Comparison of ENCODE assay signal across 8 mouse cellular contexts in the genomic region with DNA sequence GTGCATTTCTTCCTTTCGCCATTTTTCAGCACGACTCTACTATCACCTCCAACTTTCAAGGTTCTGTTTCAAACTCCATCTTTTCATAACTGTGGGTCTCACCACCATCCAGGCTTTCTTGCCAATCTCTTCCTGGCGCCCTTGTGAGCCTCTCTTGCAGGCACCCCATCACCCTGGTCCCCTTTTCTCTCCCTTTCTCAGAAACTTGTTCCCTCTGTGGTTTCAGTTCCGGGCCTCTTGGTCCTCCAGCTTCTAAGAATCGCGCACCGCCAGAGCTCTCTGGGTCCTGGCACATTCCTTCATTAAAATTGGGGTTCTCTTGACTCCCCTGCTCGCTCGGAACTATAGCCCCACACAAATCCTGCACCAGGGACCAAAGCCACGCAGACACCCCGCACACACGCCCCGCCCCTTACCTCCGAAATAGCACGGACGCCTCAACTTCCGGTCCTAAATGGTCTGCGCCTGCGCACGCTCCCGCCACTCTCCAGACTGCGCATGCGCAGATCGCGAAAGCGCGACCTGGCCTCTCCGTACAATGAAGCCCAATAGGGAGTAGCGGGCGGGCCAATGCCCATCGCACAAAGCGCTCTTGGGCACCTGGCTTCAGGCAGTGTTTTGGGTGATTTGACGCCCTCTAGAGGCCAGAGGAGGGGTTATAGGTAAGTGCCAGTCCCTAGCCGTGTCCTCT. TPM values are rescaled to one million over a fixed set of nuclear protein-coding genes. Genes with fewer than 3 reads are reported as not detected.
DNase-seq lines count a peak whose midpoint lies in the region; ATAC-seq and TF ChIP-seq lines count a peak whose summit lies in the region.

Dhx34 (minus strand) TSS at position 456 of the 691 bp plus-strand sequence.

- H3K27ac ChIP-seq in heart, embryonic 12.5 days (ENCODE audit: poor library complexity, severe bottlenecking), result peak within 1 kb of the TSS; percentile 71
- H3K27ac ChIP-seq in kidney, postnatal 0 days, result peak within 1 kb of the TSS; percentile 65; the same call in 1 of the 2 replicates
- peak within 1 kb of the TSS; percentile 39 for H3K27ac ChIP-seq in liver, embryonic 11.5 days (ENCODE audit: low read depth, low read length)
- peak within 1 kb of the TSS; percentile 77 for H3K27ac ChIP-seq in stomach, embryonic 14.5 days (ENCODE audit: low read length)

- peaks cover 8% of the 10 kb centered on the region for H3K4me1 ChIP-seq in heart, embryonic 12.5 days (replicated peaks)
- no peaks in the 10 kb centered on the region for H3K4me1 ChIP-seq in kidney, postnatal 0 days (replicated peaks; ENCODE audit: insufficient read depth, low read length)
- no peaks in the 10 kb centered on the region; the same call in 1 of the 2 replicates for H3K4me1 ChIP-seq in liver, embryonic 11.5 days (replicated peaks; ENCODE audit: control insufficient read depth, insufficient read depth, low read length)
- H3K4me1 ChIP-seq in stomach, embryonic 14.5 days (ENCODE audit: control insufficient read depth, insufficient read depth, low read length), result no peaks in the 10 kb centered on the region

- H3K9ac ChIP-seq in heart, embryonic 12.5 days, result peak within 1 kb of the TSS; percentile 85
- H3K9ac ChIP-seq in kidney, postnatal 0 days (ENCODE audit: low read depth, low read length), result peak within 1 kb of the TSS; percentile 77
- H3K9ac ChIP-seq in liver, embryonic 11.5 days (ENCODE audit: low read depth, low read length), result peak within 1 kb of the TSS; percentile 72
- H3K9ac ChIP-seq in stomach, embryonic 14.5 days (replicated peaks; ENCODE audit: low read depth, low read length), result peak within 1 kb of the TSS; percentile 77

- H3K9me3 ChIP-seq in heart, embryonic 12.5 days (replicated peaks), result no peaks in the 10 kb centered on the region
- no peaks in the 10 kb centered on the region for H3K9me3 ChIP-seq in kidney, postnatal 0 days (replicated peaks; ENCODE audit: low read length)
- no peaks in the 10 kb centered on the region for H3K9me3 ChIP-seq in liver, embryonic 11.5 days (ENCODE audit: control insufficient read depth, low read length)
- no peaks in the 10 kb centered on the region for H3K9me3 ChIP-seq in stomach, embryonic 14.5 days (ENCODE audit: control insufficient read depth, low read depth, low read length)

- ATAC-seq in erythroid progenitor cell, adult 5-6 weeks (replicated peaks; ENCODE audit: low FRiP score, poor library complexity, severe bottlenecking), result peak; percentile 95
- peak; percentile 97 for ATAC-seq in heart, embryonic 12.5 days (ENCODE audit: insufficient number of reproducible peaks, low FRiP score)
- ATAC-seq in kidney, postnatal 0 days (replicated peaks; ENCODE audit: low FRiP score, low read depth), result peak; percentile 96
- ATAC-seq in liver, embryonic 11.5 days (replicated peaks; ENCODE audit: low FRiP score), result peak; percentile 97
- ATAC-seq in stomach, embryonic 14.5 days (ENCODE audit: insufficient number of reproducible peaks, insufficient read depth, low FRiP score, low read depth), result peak; percentile 96

- WGBS in heart, embryonic 12.5 days, result 2% methylated on average over 34 of the region's 34 CpGs
- 1% methylated on average over 34 of the region's 34 CpGs for WGBS in kidney, postnatal 0 days
- WGBS in liver, embryonic 11.5 days, result 2% methylated on average over 34 of the region's 34 CpGs
- WGBS in stomach, embryonic 14.5 days, result 1% methylated on average over 34 of the region's 34 CpGs

- H3K27me3 ChIP-seq in heart, embryonic 12.5 days (replicated peaks), result 0 out of 2 replicates have a peak, but pooled peaks cover 3% of the 10 kb centered on the region
- no peaks in the 10 kb centered on the region for H3K27me3 ChIP-seq in kidney, postnatal 0 days (ENCODE audit: insufficient read depth, low read length)
- no peaks in the 10 kb centered on the region for H3K27me3 ChIP-seq in liver, embryonic 11.5 days (replicated peaks; ENCODE audit: control insufficient read depth, insufficient read depth, low read length)
- no peaks in the 10 kb centered on the region for H3K27me3 ChIP-seq in stomach, embryonic 14.5 days (ENCODE audit: control insufficient read depth, insufficient read depth, low read length)

- peak; percentile 69 for TF ChIP-seq CTCF in kidney, postnatal 0 days (IDR thresholded peaks at IDR 0.05; ENCODE audit: low read depth)

- peak within 1 kb of the TSS; percentile 81 for H3K4me2 ChIP-seq in heart, embryonic 12.5 days
- H3K4me2 ChIP-seq in kidney, postnatal 0 days (ENCODE audit: low read length), result peak within 1 kb of the TSS; percentile 77
- peak within 1 kb of the TSS; percentile 68 for H3K4me2 ChIP-seq in liver, embryonic 11.5 days
- H3K4me2 ChIP-seq in stomach, embryonic 14.5 days (replicated peaks; ENCODE audit: low read depth, low read length), result peak within 1 kb of the TSS; percentile 56

- peak; percentile 98 for DNase-seq in CD4-positive helper T cell, adult 2 months (ENCODE audit: low read depth, low spot score)
- peak; percentile 84 for DNase-seq in brain, embryonic 18.5 days (ENCODE audit: low read depth, low spot score)
- peak; percentile 98 for DNase-seq in kidney, postnatal 0 days (ENCODE audit: low spot score)
- DNase-seq in liver, embryonic 11.5 days (ENCODE audit: low spot score), result peak; percentile 96
- DNase-seq in naive thymus-derived CD4-positive, alpha-beta T cell, adult 2 months (ENCODE audit: low read depth), result peak; percentile 99

- H3K4me3 ChIP-seq in heart, embryonic 12.5 days, result peak within 1 kb of the TSS; percentile 78
- H3K4me3 ChIP-seq in kidney, postnatal 0 days (replicated peaks; ENCODE audit: low read depth, low read length), result peak within 1 kb of the TSS; percentile 68
- H3K4me3 ChIP-seq in liver, embryonic 11.5 days (ENCODE audit: low read depth, low read length), result peak within 1 kb of the TSS; percentile 59
- peak within 1 kb of the TSS; percentile 60 for H3K4me3 ChIP-seq in stomach, embryonic 14.5 days (ENCODE audit: low read depth, low read length)

- peaks cover 15% of the 10 kb centered on the region for H3K36me3 ChIP-seq in heart, embryonic 12.5 days
- peaks cover 7% of the 10 kb centered on the region; the same call in 1 of the 2 replicates for H3K36me3 ChIP-seq in kidney, postnatal 0 days (ENCODE audit: insufficient read depth, low read length)
- peaks cover 6% of the 10 kb centered on the region for H3K36me3 ChIP-seq in liver, embryonic 11.5 days (ENCODE audit: control insufficient read depth, insufficient read depth, low read length)
- peaks cover 7% of the 10 kb centered on the region; the same call in 1 of the 2 replicates for H3K36me3 ChIP-seq in stomach, embryonic 14.5 days (ENCODE audit: control insufficient read depth, insufficient read depth, low read length)

RNA-seq across cellular contexts. Expression of gene Dhx34, which starts in this region (rescaled TPM):
- total RNA-seq in erythroid progenitor cell, adult 5-6 weeks (2015; ENCODE audit: low replicate concordance), result 2.5 and 2.9 TPM in 2 replicates
- 0.76 and 4.6 TPM in 2 replicates for total RNA-seq in erythroid progenitor cell, adult 5-6 weeks (2017; ENCODE audit: low replicate concordance)
- polyA plus RNA-seq in heart, embryonic 12.5 days (2016; fragmentation: Nextera tagmentation; extraction: Ambion mirVana), result 11.9 and 13.0 TPM in 2 replicates
- 11.6 and 12.1 TPM in 2 replicates for polyA plus RNA-seq in kidney, postnatal 0 days (2015; fragmentation: Nextera tagmentation; extraction: Ambion mirVana)
- 13.8 and 14.4 TPM in 2 replicates for polyA plus RNA-seq in liver, embryonic 11.5 days (2014; fragmentation: Nextera tagmentation; extraction: Ambion mirVana)
- polyA plus RNA-seq in stomach, embryonic 14.5 days (2014; fragmentation: Nextera tagmentation; extraction: Ambion mirVana), result 8.4 and 9.9 TPM in 2 replicates

Comparison
In these comparisons a context has a peak if more than half of its experiments do, and no peak if none do; other contexts are left out.
1. Peak in every context shown above with its lines: DNase-seq, ATAC-seq, H3K4me3 ChIP-seq and H3K27ac ChIP-seq.